Mouse (Mus musculus) embryonic facial prominence, embryonic 15.5 days (tissue): ENCODE results near the gene Nipa1. TPM values are rescaled to one million over a fixed set of nuclear protein-coding genes. Genes with fewer than 3 reads are reported as not detected.

Experiments used
- ATAC-seq: fragments of 200-750 bp; cut with Nextera tagmentation; 2 replicates; pipeline ENCODE4 v1.8.0; 2017; ENCODE audit warnings: low read depth, moderate TSS enrichment; ENCODE audit not compliant: insufficient number of reproducible peaks, low FRiP score, low TSS enrichment
- H3K27ac ChIP-seq: fragments of 300-500 bp; sonication (generic); replicated peaks from 2 replicates; pipeline ENCODE4 v1.5.1; 2015; ENCODE audit warnings: mild to moderate bottlenecking, inconsistent platforms
- H3K27me3 ChIP-seq: fragments of 300-500 bp; sonication (generic); 2 replicates; pipeline ENCODE4 v1.6.1; 2015; ENCODE audit warnings: inconsistent platforms
- H3K36me3 ChIP-seq: fragments of 300-500 bp; sonication (generic); 2 replicates; pipeline ENCODE4 v1.6.1; 2015; ENCODE audit warnings: mild to moderate bottlenecking, inconsistent platforms
- H3K4me1 ChIP-seq: fragments of 300-500 bp; sonication (generic); 2 replicates; pipeline ENCODE4 v1.6.1; 2015; ENCODE audit warnings: inconsistent platforms
- H3K4me2 ChIP-seq: fragments of 300-500 bp; sonication (generic); replicated peaks from 2 replicates; pipeline ENCODE4 v1.6.1; 2015; ENCODE audit warnings: mild to moderate bottlenecking, inconsistent platforms
- H3K4me3 ChIP-seq: fragments of 300-500 bp; sonication (generic); replicated peaks from 2 replicates; pipeline ENCODE4 v1.5.1; 2015; ENCODE audit warnings: mild to moderate bottlenecking, inconsistent platforms
- H3K9ac ChIP-seq: fragments of 300-500 bp; sonication (generic); 2 replicates; pipeline ENCODE4 v1.6.1; 2015; ENCODE audit warnings: inconsistent platforms
- H3K9me3 ChIP-seq: fragments of 300-500 bp; sonication (generic); replicated peaks from 2 replicates; pipeline ENCODE4 v1.6.1; 2016; ENCODE audit warnings: inconsistent platforms
- WGBS: fragments of 180-500 bp; shearing (Covaris S2); methylation state at CpG from one replicate; pipeline ENCODE4 v1.1.7; 2015; 5-methylcytosine and 5-hydroxymethylcytosine counted together
- polyA plus RNA-seq: library from polyadenylated mRNA; unstranded; fragments of >200 nt; fragmentation: Nextera tagmentation; extraction: Ambion mirVana; gene quantifications from 2 replicates; pipeline ENCODE4 v1.2.1, GENCODE M21; 2015

The Nipa1 gene
- polyA plus RNA-seq, 1 experiment from 2014 or later: 9.2 TPM

GRCm38 (mm10) chr7:55968258-55968901 is 51.4 kb downstream of the Nipa1 start:
- 25% methylated on average over 16 of the region's 16 CpGs for WGBS
- ATAC-seq: no peak
- Histone ChIP-seq H3K4me1 (peaks cover 5% of the 10 kb centered on the region; the same call in 1 of the 2 replicates), H3K4me3 (peak overlapping the region; percentile 36), H3K27ac (peak overlapping the region; percentile 28; the same call in 1 of the 2 replicates), H3K36me3 (no peaks in the 10 kb centered on the region), H3K9ac (0 out of 2 replicates have a peak overlapping the region, but pooled peaks have one; percentile 12), H3K9me3 (no peaks in the 10 kb centered on the region), H3K4me2 (peak overlapping the region; percentile 44), H3K27me3 (no peaks in the 10 kb centered on the region)

GRCm38 (mm10) chr7:55966866-55967460 is 52.8 kb downstream of the Nipa1 start:
- no peak overlapping the region for H3K9ac ChIP-seq
- 40% methylated on average over 3 of the region's 3 CpGs for WGBS
- no peak overlapping the region for H3K4me2 ChIP-seq
- H3K27me3 ChIP-seq: no peaks in the 10 kb centered on the region
- no peak overlapping the region for H3K27ac ChIP-seq
- no peaks in the 10 kb centered on the region for H3K9me3 ChIP-seq
- ATAC-seq: no peak
- H3K4me1 ChIP-seq: peaks cover 13% of the 10 kb centered on the region
- H3K36me3 ChIP-seq: no peaks in the 10 kb centered on the region
- no peak overlapping the region for H3K4me3 ChIP-seq

- ATAC-seq: peak; percentile 98
- Histone ChIP-seq H3K36me3 (no peaks in the 10 kb centered on the region), H3K9me3 (no peaks in the 10 kb centered on the region), H3K27me3 (no peaks in the 10 kb centered on the region), H3K27ac (peak within 1 kb of the TSS; percentile 88), H3K4me1 (peaks cover 14% of the 10 kb centered on the region), H3K9ac (peak within 1 kb of the TSS; percentile 95), H3K4me3 (peak within 1 kb of the TSS; percentile 100), H3K4me2 (peak within 1 kb of the TSS; percentile 63)
- WGBS: under 1% methylated on average over 70 of the region's 70 CpGs
These were observed 57.5 kb downstream of the Nipa1 start, which contains the start of gene Nipa2 for GRCm38 (mm10) chr7:55962004-55962908. TSS of gene Nipa2 (minus strand) at chr7:55962476.

- Histone ChIP-seq H3K36me3 (no peaks in the 10 kb centered on the region), H3K9me3 (no peaks in the 10 kb centered on the region), H3K9ac (no peak overlapping the region), H3K4me2 (no peak overlapping the region), H3K27ac (no peak overlapping the region), H3K4me3 (no peak overlapping the region), H3K4me1 (peaks cover 14% of the 10 kb centered on the region), H3K27me3 (no peaks in the 10 kb centered on the region)
- 89% methylated on average over 1 of the region's 1 CpGs for WGBS
- ATAC-seq: no peak
These were observed 59.2 kb downstream of the Nipa1 start for GRCm38 (mm10) chr7:55960506-55960905.

- Histone ChIP-seq H3K27me3 (no peaks in the 10 kb centered on the region), H3K4me1 (peaks cover 14% of the 10 kb centered on the region), H3K9me3 (no peaks in the 10 kb centered on the region), H3K36me3 (no peaks in the 10 kb centered on the region), H3K9ac (no peak overlapping the region), H3K4me2 (no peak overlapping the region), H3K27ac (no peak overlapping the region), H3K4me3 (no peak overlapping the region)
- WGBS: 97% methylated on average over 3 of the region's 3 CpGs
- no peak for ATAC-seq
These were observed 60.0 kb downstream of the Nipa1 start for GRCm38 (mm10) chr7:55959801-55960200.

GRCm38 (mm10) chr7:55957916-55958315 is 61.8 kb downstream of the Nipa1 start:
- WGBS: 97% methylated on average over 4 of the region's 4 CpGs
- Histone ChIP-seq H3K9me3 (no peaks in the 10 kb centered on the region; the same call in 1 of the 2 replicates), H3K4me3 (no peak overlapping the region), H3K4me1 (peaks cover 10% of the 10 kb centered on the region), H3K4me2 (no peak overlapping the region), H3K9ac (no peak overlapping the region), H3K27me3 (no peaks in the 10 kb centered on the region), H3K27ac (no peak overlapping the region), H3K36me3 (peaks cover 10% of the 10 kb centered on the region)
- ATAC-seq: no peak

- Histone ChIP-seq H3K4me3 (no peak overlapping the region), H3K4me1 (peaks cover 7% of the 10 kb centered on the region), H3K36me3 (peaks cover 10% of the 10 kb centered on the region), H3K27me3 (no peaks in the 10 kb centered on the region), H3K9me3 (no peaks in the 10 kb centered on the region; the same call in 1 of the 2 replicates), H3K4me2 (no peak overlapping the region), H3K9ac (no peak overlapping the region), H3K27ac (no peak overlapping the region)
- 85% methylated on average over 3 of the region's 3 CpGs for WGBS
- ATAC-seq: no peak
These were observed 62.6 kb downstream of the Nipa1 start for GRCm38 (mm10) chr7:55957178-55957577.

GRCm38 (mm10) chr7:55956054-55956453 is 63.7 kb downstream of the Nipa1 start:
- Histone ChIP-seq H3K36me3 (peaks cover 10% of the 10 kb centered on the region), H3K9me3 (no peaks in the 10 kb centered on the region; the same call in 1 of the 2 replicates), H3K4me3 (no peak overlapping the region), H3K4me2 (no peak overlapping the region), H3K4me1 (peaks cover 6% of the 10 kb centered on the region), H3K9ac (no peak overlapping the region), H3K27me3 (no peaks in the 10 kb centered on the region), H3K27ac (no peak overlapping the region)
- no peak for ATAC-seq
- WGBS: 99% methylated on average over 2 of the region's 2 CpGs

- Histone ChIP-seq H3K27me3 (no peaks in the 10 kb centered on the region), H3K27ac (no peak overlapping the region), H3K4me1 (no peaks in the 10 kb centered on the region), H3K4me2 (no peak overlapping the region), H3K9ac (no peak overlapping the region), H3K36me3 (0 out of 2 replicates have a peak, but pooled peaks cover 12% of the 10 kb centered on the region), H3K9me3 (no peaks in the 10 kb centered on the region), H3K4me3 (no peak overlapping the region)
- WGBS: 69% methylated on average over 4 of the region's 4 CpGs
- ATAC-seq: no peak
These were observed 81.4 kb downstream of the Nipa1 start for GRCm38 (mm10) chr7:55938341-55938740.

GRCm38 (mm10) chr7:55935025-55935424 is 84.7 kb downstream of the Nipa1 start:
- 95% methylated on average over 2 of the region's 2 CpGs for WGBS

GRCm38 (mm10) chr7:55928649-55929048 is 91.1 kb downstream of the Nipa1 start:
- no peak for ATAC-seq

More at GRCm38 (mm10) chr7:55935025-55935424, 84.7 kb downstream of the Nipa1 start:
- Histone ChIP-seq H3K4me3 (no peak overlapping the region), H3K4me2 (no peak overlapping the region), H3K27me3 (no peaks in the 10 kb centered on the region), H3K9me3 (no peaks in the 10 kb centered on the region), H3K27ac (no peak overlapping the region), H3K9ac (no peak overlapping the region), H3K4me1 (no peaks in the 10 kb centered on the region), H3K36me3 (peaks cover 16% of the 10 kb centered on the region; the same call in 1 of the 2 replicates)
- ATAC-seq: no peak

More at GRCm38 (mm10) chr7:55928649-55929048, 91.1 kb downstream of the Nipa1 start:
- Histone ChIP-seq H3K27me3 (no peaks in the 10 kb centered on the region), H3K4me3 (no peak overlapping the region), H3K4me1 (no peaks in the 10 kb centered on the region), H3K27ac (no peak overlapping the region), H3K9me3 (no peaks in the 10 kb centered on the region), H3K36me3 (peaks cover 56% of the 10 kb centered on the region), H3K4me2 (no peak overlapping the region), H3K9ac (no peak overlapping the region)
- WGBS: 70% methylated on average over 2 of the region's 2 CpGs
